Mouse (Mus musculus): ENCODE measurements at regions not wholly inside any gene's neighbourhood (a gene's known extent, or its start where the extent isn't known, plus 50 kb on each side); places are given as distances from the start of the nearest gene placed in this dataset.

DNA sequence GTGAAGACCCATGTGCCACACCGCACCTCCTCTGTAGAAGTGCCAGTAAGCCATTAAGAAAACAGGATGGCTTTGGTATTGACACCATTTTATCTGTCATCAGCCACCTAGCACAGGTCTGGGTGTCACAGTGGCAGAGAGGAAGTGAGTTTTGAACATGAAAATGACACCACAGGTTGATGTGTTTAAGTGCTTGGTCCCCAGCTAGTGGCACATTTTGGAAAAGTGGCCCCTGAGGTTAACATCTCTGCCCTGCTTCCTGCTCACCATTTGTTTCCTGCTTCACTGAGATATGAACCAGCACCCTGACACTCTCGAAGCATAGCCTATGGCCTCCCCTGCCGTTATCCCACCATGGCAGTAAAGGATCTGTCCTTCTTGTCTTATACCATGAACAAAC is 297.4 kb upstream of the Id2 start:
- no peak for TF ChIP-seq CTCF (IDR thresholded peaks at IDR 0.05; ENCODE audit: insufficient read depth, low read depth, low read length)
- TF ChIP-seq POLR2A (IDR thresholded peaks at IDR 0.05; ENCODE audit: insufficient read depth, low read depth, low read length) = no peak
